Mouse (Mus musculus): Measurements from ENCODE around the gene Cyth1.

- TF ChIP-seq CTCF (conservative IDR thresholded peaks at IDR 0.05; ENCODE audit: insufficient read depth, insufficient read length, low read depth, low read length) (peak; percentile 36), POLR2A (IDR thresholded peaks at IDR 0.05; ENCODE audit: low read depth, low read length) (no peak)
Measured at GRCm38 (mm10) chr11:118266666-118267046, 18.3 kb upstream of the Cyth1 start.

All from kidney, adult 2 months (tissue).